Mouse (Mus musculus) stomach, postnatal 0 days (tissue): Measurements from ENCODE around the gene A530016L24Rik.

Source experiments
- CTCF ChIP-seq: IDR thresholded peaks from 2 replicates; pipeline ENCODE4 v1.5.1; 2016; ENCODE audit warnings: antibody characterized with exemption, low read depth, mild to moderate bottlenecking, moderate library complexity
- EP300 ChIP-seq: optimal IDR thresholded peaks from 2 replicates; pipeline ENCODE3; 2016; ENCODE audit warnings: antibody characterized with exemption

DNA sequence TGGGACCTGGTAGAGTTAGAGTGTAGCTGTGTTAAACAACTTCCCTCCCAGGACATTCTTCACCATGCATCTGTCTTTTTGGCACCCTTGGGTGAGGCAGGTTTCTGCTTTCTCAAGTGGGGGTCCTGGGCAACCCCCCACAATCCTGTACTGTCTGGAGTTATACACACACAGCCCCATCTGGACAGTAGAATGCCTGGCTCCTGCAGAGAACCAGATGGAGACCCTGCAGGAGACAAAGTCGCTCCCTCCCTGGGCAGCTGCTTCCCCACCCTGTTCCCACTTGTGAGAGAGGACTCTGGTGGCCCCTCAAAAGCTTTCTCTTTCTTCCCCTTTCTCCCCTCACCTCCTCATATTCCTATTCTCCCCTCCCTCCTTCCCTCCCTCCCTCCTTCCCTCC, 49.3 kb upstream of the A530016L24Rik start:
- no peak for TF ChIP-seq CTCF
- TF ChIP-seq EP300: no peak
